Mouse (Mus musculus) heart, embryonic 15.5 days (tissue): ENCODE data around the gene Ppp6r2. TPM values are rescaled to one million over a fixed set of nuclear protein-coding genes. Genes with fewer than 3 reads are reported as not detected.

ENCODE experiments used
- ATAC-seq: fragments of 200-750 bp; cut with Nextera tagmentation; replicated peaks from 2 replicates; pipeline ENCODE4 v1.8.0; 2017; ENCODE audit warnings: low read depth, moderate TSS enrichment; ENCODE audit not compliant: insufficient number of reproducible peaks, insufficient read depth, low FRiP score
- H3K27ac ChIP-seq: fragments of 300-500 bp; sonication (generic); 2 replicates; pipeline ENCODE4 v1.5.1; 2015; ENCODE audit warnings: mild to moderate bottlenecking, inconsistent platforms
- H3K27me3 ChIP-seq: fragments of 300-500 bp; sonication (generic); 2 replicates; pipeline ENCODE4 v1.6.1; 2015; ENCODE audit warnings: inconsistent platforms
- H3K36me3 ChIP-seq: fragments of 300-500 bp; sonication (generic); 2 replicates; pipeline ENCODE4 v1.6.1; 2015; ENCODE audit warnings: mild to moderate bottlenecking, inconsistent platforms
- H3K4me1 ChIP-seq: fragments of 300-500 bp; sonication (generic); replicated peaks from 2 replicates; pipeline ENCODE4 v1.6.1; 2015; ENCODE audit warnings: inconsistent platforms
- H3K4me2 ChIP-seq: fragments of 300-500 bp; sonication (generic); 2 replicates; pipeline ENCODE4 v1.6.1; 2015; ENCODE audit warnings: inconsistent platforms, mild to moderate bottlenecking, moderate library complexity
- H3K4me3 ChIP-seq: fragments of 300-500 bp; sonication (generic); 2 replicates; pipeline ENCODE4 v1.5.1; 2015; ENCODE audit warnings: mild to moderate bottlenecking, inconsistent platforms
- H3K9ac ChIP-seq: fragments of 300-500 bp; sonication (generic); 2 replicates; pipeline ENCODE4 v1.6.1; 2015; ENCODE audit warnings: mild to moderate bottlenecking, inconsistent platforms
- H3K9me3 ChIP-seq: fragments of 300-500 bp; sonication (generic); replicated peaks from 2 replicates; pipeline ENCODE4 v1.6.1; 2016; ENCODE audit warnings: inconsistent platforms
- WGBS: fragments of 180-500 bp; shearing (Covaris S2); methylation state at CpG from one replicate; pipeline ENCODE4 v1.1.7; 2015; ENCODE audit warnings: mixed read lengths; 5-methylcytosine and 5-hydroxymethylcytosine counted together
- microRNA-seq: library from miRNA; unstranded; fragments of <30 nt; microRNA quantifications from one replicate; pipeline ENCODE4, GENCODE M21; 2016
- polyA plus RNA-seq: library from polyadenylated mRNA; unstranded; fragments of >200 nt; fragmentation: Nextera tagmentation; extraction: Ambion mirVana; gene quantifications from 2 replicates; pipeline ENCODE4 v1.2.1, GENCODE M21; 2015

The Ppp6r2 gene
- polyA plus RNA-seq, 1 experiment from 2014 or later = 18.6 TPM

DNA sequence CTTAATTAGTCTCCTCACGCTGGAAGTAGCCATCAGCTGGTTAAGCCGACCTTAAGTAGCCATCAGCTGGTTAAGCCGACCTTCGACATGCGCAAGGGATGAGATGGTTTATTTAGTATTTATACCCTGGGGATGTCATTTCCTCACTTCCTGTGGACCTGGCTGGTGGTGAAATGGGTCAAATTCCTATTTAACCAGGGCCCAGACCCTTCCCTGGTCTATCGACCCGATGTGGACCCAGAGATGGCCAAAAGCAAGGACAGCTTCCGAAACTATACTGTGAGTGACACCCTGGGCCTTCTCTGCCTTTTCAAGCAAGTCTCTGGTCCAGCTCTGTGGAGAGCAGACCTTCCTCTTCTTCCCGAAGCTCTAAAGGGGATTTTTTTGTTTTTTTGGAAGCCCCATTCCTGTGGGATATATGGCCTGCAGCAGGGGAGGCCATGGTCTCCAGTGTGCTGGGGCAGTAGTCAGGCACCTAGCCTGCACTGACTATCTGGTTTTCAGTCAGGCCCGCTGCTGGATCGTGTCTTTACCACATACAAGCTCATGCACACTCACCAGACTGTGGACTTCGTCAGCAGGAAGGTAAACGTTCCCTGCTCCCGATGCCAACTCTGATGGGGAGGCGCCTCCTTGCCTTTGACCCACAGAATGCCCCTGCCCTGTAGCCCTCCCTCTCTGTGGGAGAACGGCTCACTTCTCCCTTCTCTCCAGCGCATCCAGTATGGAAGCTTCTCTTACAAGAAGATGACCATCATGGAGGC, 123.6 kb downstream of the Ppp6r2 start:
- Histone ChIP-seq H3K4me1 (no peaks in the 10 kb centered on the region), H3K9me3 (no peaks in the 10 kb centered on the region), H3K4me3 (no peak overlapping the region), H3K36me3 (no peaks in the 10 kb centered on the region), H3K4me2 (no peak overlapping the region), H3K9ac (no peak overlapping the region), H3K27ac (no peak overlapping the region), H3K27me3 (no peaks in the 10 kb centered on the region)
- 81% methylated on average over 17 of the region's 17 CpGs for WGBS
- no peak for ATAC-seq

DNA sequence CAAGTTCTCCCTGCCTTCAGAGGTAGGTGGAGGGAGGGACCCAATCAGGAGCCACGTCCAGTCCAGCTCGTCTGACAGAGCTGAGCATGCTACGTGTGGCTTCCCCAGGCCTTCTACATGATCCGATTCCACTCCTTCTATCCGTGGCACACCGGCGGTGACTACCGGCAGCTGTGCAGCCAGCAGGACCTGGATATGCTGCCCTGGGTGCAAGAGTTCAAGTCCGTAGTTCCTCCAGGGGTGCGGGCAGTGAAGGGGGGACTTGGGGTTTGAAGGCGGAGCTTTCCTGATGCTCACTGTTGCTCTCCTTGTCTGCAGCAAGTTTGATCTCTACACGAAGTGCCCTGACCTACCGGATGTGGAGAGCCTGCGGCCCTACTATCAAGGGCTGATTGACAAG, 125.1 kb downstream of the Ppp6r2 start:
- no peak overlapping the region for H3K4me2 ChIP-seq

More for the DNA sequence above, 125.1 kb downstream of the Ppp6r2 start:
- no peaks in the 10 kb centered on the region for H3K4me1 ChIP-seq
- no peaks in the 10 kb centered on the region for H3K36me3 ChIP-seq
- no peaks in the 10 kb centered on the region for H3K9me3 ChIP-seq
- ATAC-seq = no peak
- H3K27ac ChIP-seq = no peak overlapping the region
- WGBS = 84% methylated on average over 14 of the region's 14 CpGs
- H3K9ac ChIP-seq = no peak overlapping the region
- no peak overlapping the region for H3K4me3 ChIP-seq
- H3K27me3 ChIP-seq = no peaks in the 10 kb centered on the region

Small RNA genes within 50 kb of the gene (microRNA-seq; reads per million reads assigned to microRNA genes)
- 1.5 reads per million for gene Mir6958
- not detected for gene Mir6959
- not detected for gene Mir7118

Other genes starting within 250 kb of the Ppp6r2 start
- gene Mlc1, start 232.5 kb upstream of the Ppp6r2 start, polyA plus RNA-seq = not detected in 2 replicates
- 69.4 and 76.5 TPM in 2 replicates for gene Mov10l1, start 228.6 kb upstream of the Ppp6r2 start, polyA plus RNA-seq
- gene Panx2, start 151.8 kb upstream of the Ppp6r2 start, polyA plus RNA-seq = 1.5 and 1.7 TPM in 2 replicates
- gene Trabd, start 136.4 kb upstream of the Ppp6r2 start, polyA plus RNA-seq = 40.8 and 56.4 TPM in 2 replicates
- gene Selenoo, start 122.5 kb upstream of the Ppp6r2 start, polyA plus RNA-seq = 10.1 and 14.1 TPM in 2 replicates
- 7.9 and 10.6 TPM in 2 replicates for gene Tubgcp6, start 88.4 kb upstream of the Ppp6r2 start, polyA plus RNA-seq
- gene Hdac10, start 82.9 kb upstream of the Ppp6r2 start, polyA plus RNA-seq = 14.8 and 18.2 TPM in 2 replicates
- 16.0 and 19.1 TPM in 2 replicates for gene Mapk12, start 70.8 kb upstream of the Ppp6r2 start, polyA plus RNA-seq
- 3.1 and 4.1 TPM in 2 replicates for gene Mapk11, start 61.9 kb upstream of the Ppp6r2 start, polyA plus RNA-seq
- gene Plxnb2, start 30.8 kb upstream of the Ppp6r2 start, polyA plus RNA-seq = 76.5 and 109 TPM in 2 replicates
- gene Dennd6b, start 15.1 kb upstream of the Ppp6r2 start, polyA plus RNA-seq = 15.3 and 18.2 TPM in 2 replicates
- 27.5 and 45.9 TPM in 2 replicates for gene Sbf1, start 103.8 kb downstream of the Ppp6r2 start, polyA plus RNA-seq
- 0.19 and 0.60 TPM in 2 replicates for gene Adm2, start 111.2 kb downstream of the Ppp6r2 start, polyA plus RNA-seq
- 0.28 TPM in 1 of 2 replicates, not detected in the other for gene Miox, start 122.8 kb downstream of the Ppp6r2 start, polyA plus RNA-seq
- gene Lmf2, start 144.1 kb downstream of the Ppp6r2 start, polyA plus RNA-seq = 43.0 and 57.7 TPM in 2 replicates
- 85.3 and 96.9 TPM in 2 replicates for gene Ncaph2, start 144.2 kb downstream of the Ppp6r2 start, polyA plus RNA-seq
- gene Sco2, start 162.3 kb downstream of the Ppp6r2 start, polyA plus RNA-seq = 7.0 and 8.2 TPM in 2 replicates
- gene Tymp, start 165.5 kb downstream of the Ppp6r2 start, polyA plus RNA-seq = 1.2 and 1.3 TPM in 2 replicates
- gene Odf3b, start 167.7 kb downstream of the Ppp6r2 start, polyA plus RNA-seq = 0.96 and 1.1 TPM in 2 replicates
- not detected in 2 replicates for gene Klhdc7b, start 173.4 kb downstream of the Ppp6r2 start, polyA plus RNA-seq
- gene Syce3, start 198.9 kb downstream of the Ppp6r2 start, polyA plus RNA-seq = not detected in 2 replicates
- 169 and 195 TPM in 2 replicates for gene Cpt1b, start 214.3 kb downstream of the Ppp6r2 start, polyA plus RNA-seq
- 3.3 and 3.9 TPM in 2 replicates for gene C730034F03Rik, start 218.0 kb downstream of the Ppp6r2 start, polyA plus RNA-seq
- 0.16 and 0.76 TPM in 2 replicates for gene Gm44502, start 218.1 kb downstream of the Ppp6r2 start, polyA plus RNA-seq
- 72.7 and 73.8 TPM in 2 replicates for gene Chkb, start 218.4 kb downstream of the Ppp6r2 start, polyA plus RNA-seq
- gene Mapk8ip2, start 242.4 kb downstream of the Ppp6r2 start, polyA plus RNA-seq = 0.16 and 1.3 TPM in 2 replicates